In genomic region chr11:29609756-29610468, GRCm38 (mm10) we compare ENCODE assay signal across 17 mouse cellular contexts.
"Had no signal": no experiment of that assay in that cellular context is flagged by ENCODE, and none has a peak within 500 bp of the region (broad histone marks: within the 10 kb centered on the region; RNA-seq: fewer than 3 reads in every experiment).

No protein-coding gene starts in this region.

- H3K4me3 ChIP-seq: limb, embryonic 13.5 days; liver, embryonic 12.5 days; megakaryocyte, embryonic 14.5 days; midbrain, embryonic 13.5 days; myocyte had no signal

- H3K27me3 ChIP-seq: limb, embryonic 13.5 days; liver, embryonic 12.5 days; midbrain, embryonic 13.5 days had no signal

- H3K4me2 ChIP-seq: limb, embryonic 13.5 days; liver, embryonic 12.5 days; lung, embryonic 14.5 days; midbrain, embryonic 13.5 days had no signal

- H3K27ac ChIP-seq: limb, embryonic 13.5 days; liver, embryonic 12.5 days; midbrain, embryonic 13.5 days had no signal

- H3K4me1 ChIP-seq: midbrain, embryonic 13.5 days had no signal

- H3K9ac ChIP-seq: limb, embryonic 13.5 days; liver, embryonic 12.5 days; lung, embryonic 14.5 days; midbrain, embryonic 13.5 days had no signal

- DNase-seq: kidney, adult 2 months; kidney, postnatal 25 days; layer of hippocampus, adult 9-11 months; layer of hippocampus, postnatal 36 days; left cerebral cortex, postnatal 4 days; lung, embryonic 14.5 days; lung, postnatal 10 days; lung, postnatal 4 days; right cerebral cortex, postnatal 4 days; spleen, adult 18-20 months; thymus, adult 18-20 months; thymus, postnatal 14 days had no signal

- H3K9me3 ChIP-seq: limb, embryonic 13.5 days; liver, embryonic 12.5 days; midbrain, embryonic 13.5 days had no signal

- H3K36me3 ChIP-seq: limb, embryonic 13.5 days; liver, embryonic 12.5 days; midbrain, embryonic 13.5 days had no signal

- ATAC-seq: liver, embryonic 12.5 days; midbrain, embryonic 13.5 days had no signal
